Mouse (Mus musculus) right cerebral cortex, postnatal 36 days (tissue): ENCODE data around the gene Peli2.
A peak's percentile ranks its signal among the peaks of the same experiment; 100 is the strongest.

Experiments used
- DNase-seq, 2 experiments: peaks; one replicate each; pipeline ENCODE4 v3.0.0; 2022; ENCODE audit warnings: low spot score in 2 of 2, mixed read lengths in 1 of 2

The Peli2 gene

DNA sequence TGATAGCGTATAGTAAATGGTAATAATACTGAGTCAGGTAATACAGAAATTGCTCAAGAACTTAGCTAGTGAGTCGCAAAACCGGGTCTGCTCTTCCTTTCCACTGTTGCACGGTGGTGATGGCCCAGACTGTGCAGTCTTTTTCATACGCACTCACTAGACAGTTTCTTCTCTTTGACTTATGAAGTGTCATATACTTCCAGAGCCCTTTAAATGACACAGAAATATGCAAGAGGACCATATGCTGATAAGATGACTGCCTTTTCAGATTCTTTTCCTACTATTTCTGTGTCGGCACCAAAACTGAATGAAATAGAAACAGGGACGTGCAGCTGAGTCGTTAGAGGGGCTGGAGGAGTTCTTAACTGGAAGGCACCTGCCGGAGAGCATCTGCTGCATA, 102.1 kb downstream of the Peli2 start:
- DNase-seq: no peak

DNA sequence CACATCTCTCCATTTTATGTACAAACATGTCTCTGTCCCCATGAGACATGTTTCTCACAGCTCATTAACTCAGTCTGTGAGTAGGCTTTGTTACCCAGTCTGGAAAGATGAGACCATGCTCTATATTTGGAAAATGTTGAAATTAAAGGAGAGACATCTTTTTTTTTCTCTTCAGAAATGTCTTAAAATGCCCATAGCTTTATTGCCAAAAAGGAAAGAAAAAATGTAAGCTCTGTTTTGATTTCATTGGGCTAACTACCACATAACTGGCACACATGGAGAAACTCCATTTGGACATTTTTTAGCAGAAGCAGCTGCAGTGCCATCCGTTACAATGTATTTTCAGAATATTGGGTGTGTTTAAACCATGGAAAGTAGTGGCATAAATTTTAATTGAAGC, 103.6 kb downstream of the Peli2 start:
- DNase-seq: no peak

DNA sequence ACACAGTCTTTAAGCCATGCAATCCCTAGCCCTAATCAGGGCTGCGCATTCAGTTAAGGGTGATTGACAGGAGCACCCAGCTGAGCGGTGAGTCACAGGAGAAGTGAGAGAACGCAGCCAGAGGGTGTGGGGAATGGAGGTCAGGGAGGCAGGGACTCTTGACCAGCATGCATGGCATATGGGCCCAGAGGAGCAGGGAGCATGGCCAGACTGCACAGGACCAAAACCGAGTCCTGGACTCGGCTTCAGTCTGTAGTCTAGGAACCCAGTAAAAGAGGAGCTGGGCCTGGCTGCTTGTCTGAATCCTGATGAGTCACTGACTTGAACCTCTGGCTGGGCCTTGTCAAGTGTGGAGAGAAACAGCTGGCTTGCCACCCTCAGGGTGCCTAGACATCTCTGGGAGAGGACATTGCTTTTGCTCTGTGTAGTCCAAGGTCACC, 104.3 kb downstream of the Peli2 start:
- no peak for DNase-seq

DNA sequence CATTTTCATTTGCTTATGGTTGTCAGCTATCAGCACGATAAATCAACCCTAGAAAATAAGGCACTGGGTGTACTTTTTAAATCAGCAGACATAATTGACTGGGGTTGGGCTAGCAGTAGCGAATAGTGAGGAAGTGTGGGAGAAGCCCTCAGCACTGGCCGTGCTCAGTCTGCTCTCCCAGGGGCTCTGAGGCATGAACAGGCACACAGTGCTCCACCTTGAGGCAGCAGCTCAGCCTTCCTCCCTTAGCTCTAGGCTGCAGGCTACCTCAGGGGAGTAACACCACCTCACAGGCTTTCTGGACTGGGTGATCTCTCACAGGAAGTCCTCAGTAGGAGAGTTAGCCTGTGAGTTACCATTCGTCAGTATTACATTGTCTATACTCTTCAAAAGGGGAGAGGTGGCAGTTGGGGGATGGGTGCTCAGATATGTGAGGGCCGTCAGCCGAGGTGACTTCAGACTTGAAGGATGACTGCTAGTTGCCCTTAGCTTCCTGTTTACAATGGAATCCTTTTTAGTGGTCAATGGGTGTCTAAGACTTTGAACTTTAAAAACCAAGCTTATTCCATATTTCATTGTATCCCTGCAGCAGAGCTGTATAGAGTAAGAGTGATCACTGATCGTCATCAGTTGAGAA, 105.3 kb downstream of the Peli2 start:
- DNase-seq: no peak

DNA sequence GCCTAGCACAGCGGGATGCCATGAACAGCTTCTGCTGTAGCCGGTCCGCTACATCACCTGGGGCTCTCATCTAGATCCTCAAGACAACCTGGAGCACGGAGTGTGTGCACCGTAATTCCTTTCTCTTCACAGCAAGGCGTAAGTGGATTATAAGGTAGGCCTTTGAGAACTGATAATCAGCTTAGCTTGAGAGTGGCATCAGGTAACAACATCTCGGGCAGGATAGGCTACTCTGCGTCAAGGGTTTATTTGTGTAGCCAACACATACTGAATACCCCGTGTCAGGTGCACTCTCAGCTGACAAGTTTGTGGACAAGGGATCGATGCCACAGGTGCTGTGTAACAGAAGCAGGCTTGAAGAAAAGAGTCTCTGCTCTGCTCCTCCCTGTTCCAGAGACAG, 106.1 kb downstream of the Peli2 start:
- DNase-seq: no peak

DNA sequence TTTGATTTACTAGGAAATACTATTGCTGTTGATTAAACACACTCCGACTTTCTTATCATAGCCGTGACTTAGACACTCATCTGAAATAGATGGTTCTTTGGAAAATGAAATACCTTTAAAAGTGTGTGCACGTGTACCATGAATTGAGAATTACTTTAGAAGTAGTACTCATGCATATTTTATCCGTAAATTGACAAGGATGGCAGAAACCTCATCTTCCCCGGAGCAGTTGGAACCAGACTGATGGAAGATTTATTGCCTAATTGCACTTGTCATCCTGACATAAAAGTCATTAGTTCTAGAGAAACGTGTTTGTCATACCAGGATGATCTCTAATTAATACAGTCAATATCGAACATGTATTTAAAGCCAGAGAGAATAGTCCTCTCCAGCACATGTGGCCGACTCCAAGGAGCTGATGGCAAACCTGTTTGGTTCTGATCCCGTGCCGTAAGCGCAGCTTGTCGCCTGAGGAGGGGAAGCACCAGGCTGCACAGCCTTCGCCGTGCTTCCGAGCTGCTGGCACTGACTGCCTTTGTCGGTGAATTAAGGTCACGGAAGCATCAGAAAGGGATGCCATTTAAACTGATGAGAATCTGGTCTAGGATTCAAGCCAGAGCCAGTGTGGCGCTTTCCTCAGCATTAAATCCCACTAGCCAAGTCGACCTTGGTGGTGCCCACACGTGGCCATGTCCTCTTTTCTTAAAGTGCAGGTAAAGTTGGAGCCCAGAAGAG, 114.3 kb downstream of the Peli2 start:
- DNase-seq: no peak

DNA sequence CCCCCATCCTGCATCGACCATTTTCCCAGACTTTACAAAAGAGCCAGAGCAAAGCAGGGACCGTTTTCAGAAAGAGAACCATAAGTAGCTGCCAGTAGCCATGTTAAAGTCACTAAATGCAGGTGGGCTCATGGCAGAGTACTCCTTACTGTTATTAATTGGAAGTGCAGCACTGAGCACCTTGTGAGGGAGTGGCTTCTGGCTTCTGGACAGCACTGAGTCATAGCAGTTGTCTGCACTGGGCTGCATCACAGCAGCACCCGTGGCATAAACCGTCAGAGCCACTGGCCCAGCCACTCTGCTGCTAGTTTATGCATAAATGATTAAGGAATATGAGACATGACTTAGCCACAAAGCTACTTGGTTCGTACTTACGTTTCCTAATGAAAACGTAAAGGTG, 120.7 kb downstream of the Peli2 start:
- no peak for DNase-seq

DNA sequence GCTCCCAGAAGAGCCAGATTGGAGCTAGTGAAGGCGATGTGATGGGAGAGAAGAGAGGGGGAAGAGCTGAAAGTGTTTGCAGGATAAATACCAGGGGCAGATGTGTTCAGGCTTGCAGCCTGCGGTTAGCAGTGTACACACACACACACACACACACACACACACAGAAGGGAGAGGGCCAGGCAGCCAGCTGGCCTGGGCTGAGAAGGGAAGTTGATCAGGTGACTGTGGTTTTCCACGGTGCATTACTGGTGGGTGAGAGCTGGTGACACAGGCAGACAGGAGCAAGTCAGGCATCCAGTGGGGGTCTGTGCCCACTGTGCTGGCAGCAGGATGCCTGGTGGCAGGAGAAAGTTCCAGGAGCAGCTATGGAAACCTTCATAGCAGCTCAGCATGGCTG, 125.6 kb downstream of the Peli2 start:
- DNase-seq: no peak

DNA sequence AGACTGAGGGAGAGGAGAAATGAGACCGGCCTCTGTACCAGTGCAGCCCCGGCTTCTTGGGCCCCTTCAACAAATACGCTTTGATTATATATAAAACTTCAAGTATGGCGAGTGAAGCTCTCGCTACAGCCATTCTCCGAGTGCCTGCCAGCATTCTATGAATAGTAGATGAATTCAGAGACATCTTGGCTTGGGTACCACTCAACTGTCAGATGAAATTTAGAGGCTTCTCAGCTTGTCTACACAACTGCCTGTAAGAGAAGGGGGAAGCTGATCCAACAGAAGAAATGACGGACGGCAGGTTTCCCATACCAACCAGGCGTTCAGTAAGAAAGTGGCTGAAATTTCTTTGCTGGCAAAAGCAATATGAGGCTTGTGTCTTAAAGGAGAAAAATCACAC, 126.3 kb downstream of the Peli2 start:
- DNase-seq: no peak

DNA sequence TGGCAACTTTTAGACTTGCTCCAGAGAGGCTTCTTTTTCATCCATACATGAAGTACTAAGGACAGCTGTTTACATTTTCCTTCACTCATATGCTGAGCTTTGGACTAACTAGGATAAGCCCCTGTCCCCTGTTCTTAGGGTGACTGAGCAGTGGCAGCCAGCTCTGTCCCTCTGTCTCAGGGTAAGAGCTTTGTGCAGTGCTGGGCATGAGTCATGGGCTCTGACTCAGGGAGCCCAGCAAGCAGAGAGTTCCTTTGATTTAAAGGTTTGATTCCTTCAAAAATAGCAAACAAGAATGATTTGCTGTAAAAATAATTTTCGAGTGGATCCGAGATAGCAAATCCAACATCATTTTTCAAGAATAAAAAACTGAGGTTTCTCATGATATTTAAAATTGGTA, 128.8 kb downstream of the Peli2 start:
- no peak for DNase-seq

DNA sequence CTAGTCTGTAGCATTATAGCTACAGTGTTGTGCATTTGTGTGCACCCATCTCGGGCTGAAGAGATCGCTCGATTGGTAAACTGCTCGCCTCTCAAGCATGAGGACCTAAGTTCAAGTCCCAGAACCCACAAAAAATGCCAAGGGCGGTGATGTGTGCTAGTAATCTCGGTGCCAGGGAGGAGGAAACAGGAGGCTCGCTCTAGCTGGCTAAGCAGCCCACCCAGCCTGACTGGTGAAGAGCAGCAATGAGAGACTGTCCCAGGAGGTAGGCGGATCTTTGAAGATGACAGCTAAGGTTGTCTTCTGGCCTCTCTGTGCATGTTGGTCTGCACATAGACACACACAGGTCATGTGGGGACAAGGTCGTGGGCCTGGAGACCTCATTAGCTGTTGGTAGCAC, 129.3 kb downstream of the Peli2 start:
- DNase-seq: no peak

DNA sequence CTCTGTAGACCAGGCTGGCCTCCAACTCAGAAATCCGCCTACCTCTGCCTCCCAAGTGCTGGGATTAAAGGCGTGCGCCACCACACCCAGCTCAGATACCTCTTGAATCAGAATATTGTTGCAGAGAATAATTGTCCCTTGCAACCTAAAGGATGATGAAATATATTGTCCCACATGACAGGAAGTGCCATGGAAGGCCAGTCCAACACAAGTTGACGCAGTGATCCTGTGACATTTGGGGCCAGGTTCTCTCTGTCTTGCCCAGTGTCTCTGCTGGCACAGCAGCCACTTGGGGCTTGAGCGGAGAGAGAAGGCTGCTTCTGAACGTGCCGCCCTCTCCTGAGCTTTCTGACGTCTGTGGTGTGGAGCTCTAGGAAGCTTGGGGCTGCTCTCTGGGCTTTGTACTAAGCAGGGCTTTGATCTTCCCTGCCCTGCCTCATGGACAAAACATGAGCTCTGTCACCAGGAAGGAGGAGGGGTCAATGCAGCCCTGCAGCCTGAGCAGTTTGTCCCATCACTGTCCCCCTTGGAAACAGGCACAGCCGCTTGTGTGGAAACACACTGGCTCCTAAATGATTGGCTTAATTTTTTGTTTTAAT, 130.9 kb downstream of the Peli2 start:
- no peak for DNase-seq

DNA sequence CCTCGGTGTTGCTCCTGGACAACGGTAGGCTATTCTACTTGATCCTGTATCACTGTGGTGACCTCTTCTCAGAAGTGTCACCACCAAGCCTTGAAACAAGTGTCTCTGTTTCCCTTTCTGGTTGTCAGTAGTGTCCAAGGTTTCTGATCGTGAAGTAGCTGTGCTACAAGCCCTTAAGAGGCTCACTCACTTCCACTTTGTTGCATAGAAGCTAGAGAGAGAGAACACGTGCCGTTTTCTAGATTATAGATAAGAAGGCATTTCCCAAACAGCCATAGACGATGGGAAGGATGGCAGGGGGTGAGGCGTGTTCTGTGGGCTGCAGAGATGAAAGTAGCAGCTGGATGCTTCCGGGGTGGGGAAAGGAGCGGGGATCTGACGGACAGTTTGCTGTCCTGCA, 132.6 kb downstream of the Peli2 start:
- DNase-seq: no peak

DNA sequence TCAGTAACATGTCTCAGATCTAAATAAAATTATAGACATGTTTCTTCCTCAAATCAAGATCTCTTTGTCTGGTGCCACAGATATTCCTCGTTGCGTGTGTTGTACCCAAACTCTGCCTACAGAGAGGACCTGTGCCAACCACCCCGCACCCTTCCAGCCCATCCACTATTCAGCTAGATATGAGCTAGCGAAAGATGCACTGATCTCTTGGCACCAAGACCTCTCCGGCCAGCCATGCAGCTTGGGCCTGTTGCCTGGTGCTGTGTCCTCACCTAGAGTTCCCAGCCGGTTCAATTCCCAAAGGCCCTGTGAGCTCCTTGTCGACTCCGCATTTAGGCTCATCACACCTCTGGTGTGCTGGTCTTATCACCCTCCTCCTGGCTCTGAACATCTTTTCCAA, 134.1 kb downstream of the Peli2 start:
- no peak for DNase-seq

DNA sequence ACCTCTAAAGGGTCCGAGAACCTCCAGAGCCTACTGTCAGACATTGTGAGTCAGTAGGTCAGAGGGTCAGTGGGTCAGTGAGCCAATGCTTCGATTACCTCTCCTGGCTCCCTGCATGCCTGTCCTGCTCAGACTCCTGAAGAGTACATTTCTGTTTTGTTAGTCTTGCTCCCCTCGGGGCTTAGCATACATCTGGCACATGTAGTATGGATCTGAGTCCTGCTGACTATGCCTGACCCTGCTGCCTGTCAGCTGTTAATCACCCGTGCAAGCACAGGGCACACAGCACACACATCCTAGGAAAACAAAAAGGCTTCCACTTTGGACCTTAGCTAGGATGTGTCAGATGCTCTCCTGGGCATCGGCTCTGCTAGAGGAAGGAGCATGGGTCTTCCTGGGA, 134.7 kb downstream of the Peli2 start:
- no peak for DNase-seq

DNA sequence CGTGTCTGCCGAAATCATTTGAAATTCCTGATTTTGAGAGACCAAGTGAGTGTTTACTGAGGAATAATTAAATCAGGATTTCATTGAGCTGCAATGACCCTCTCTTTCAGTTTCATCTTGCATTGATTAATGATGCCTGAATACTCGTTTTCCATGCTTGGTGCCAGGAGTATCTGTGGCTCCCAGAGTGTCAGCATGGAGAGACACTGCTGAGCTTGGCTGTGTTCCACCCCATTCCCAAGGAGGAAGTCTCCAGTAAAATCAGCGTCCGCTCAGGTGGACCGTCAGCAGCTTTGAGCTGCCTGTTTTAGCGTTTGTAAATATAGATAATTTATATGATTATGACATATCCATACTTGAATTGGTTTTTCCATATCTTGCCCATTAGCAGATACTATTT, 137.1 kb downstream of the Peli2 start:
- DNase-seq: no peak

DNA sequence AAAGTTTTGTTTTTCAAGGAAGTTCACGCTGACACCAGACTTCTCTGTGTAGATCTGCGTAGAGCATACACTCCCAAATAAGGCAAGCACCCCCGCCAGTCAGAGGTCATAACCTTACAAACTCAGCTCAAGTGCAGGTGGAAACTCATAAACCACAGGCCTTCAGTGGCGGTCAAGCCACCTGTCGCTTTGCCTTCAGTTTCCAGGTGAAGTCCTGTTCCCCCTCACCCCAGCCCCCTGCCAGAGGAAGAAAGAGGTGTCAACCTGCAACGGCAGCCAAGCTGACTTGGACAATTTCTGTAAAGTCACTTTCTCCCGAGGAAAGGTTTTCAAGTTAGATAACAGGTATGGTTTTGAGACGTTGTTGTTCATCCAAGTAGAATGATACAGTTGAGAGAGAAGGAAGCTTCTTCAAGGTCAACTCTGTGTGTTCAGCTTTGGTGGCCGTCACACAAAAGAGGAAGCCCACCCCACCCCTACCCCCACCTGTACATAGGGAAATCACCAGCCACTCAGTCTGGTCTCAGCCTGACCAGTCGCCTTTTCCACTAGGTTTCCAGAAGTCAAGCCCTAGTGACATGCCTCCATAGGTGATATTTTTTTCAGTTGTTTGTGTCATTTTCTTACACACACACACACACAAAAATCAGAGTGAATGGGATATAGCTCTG, 138.2 kb downstream of the Peli2 start:
- no peak for DNase-seq

DNA sequence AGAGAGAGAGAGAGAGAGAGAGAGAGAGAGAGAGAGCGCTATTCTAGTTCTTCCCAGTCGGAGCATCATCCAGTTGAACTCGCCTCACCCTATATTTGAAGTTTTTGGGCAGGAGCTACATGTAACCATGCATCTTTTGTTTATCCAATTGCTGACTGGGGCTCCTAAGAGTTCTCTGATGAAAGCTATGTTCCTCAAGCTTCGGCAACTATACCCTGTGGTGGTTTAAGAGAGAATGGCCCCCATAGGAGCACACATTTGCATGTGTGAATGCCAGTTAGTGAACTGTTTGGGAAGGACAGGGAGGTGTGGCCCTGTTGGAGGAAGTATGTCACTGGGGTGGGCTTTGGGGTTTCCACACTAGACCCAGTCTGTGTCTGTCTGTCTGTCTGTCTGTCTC, 142.5 kb downstream of the Peli2 start:
- DNase-seq: no peak

DNA sequence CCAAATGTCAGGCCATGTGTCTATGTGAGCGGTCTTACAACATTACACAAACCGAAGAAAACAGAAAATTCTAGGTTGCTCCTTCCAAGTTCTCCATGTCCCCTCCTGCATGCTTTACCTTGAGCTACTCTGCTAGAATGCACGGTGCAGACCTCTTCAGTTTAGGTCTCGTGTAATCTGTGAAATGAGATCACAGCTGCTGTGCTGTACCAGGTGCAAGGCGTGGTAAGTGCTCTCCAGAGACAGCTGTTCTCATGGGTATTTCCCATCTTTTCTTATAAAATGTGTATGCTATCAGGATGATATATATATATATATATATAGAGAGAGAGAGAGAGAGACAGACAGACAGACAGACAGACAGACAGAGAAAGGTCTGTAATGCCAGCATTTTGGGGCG, 146.1 kb downstream of the Peli2 start:
- DNase-seq: no peak

DNA sequence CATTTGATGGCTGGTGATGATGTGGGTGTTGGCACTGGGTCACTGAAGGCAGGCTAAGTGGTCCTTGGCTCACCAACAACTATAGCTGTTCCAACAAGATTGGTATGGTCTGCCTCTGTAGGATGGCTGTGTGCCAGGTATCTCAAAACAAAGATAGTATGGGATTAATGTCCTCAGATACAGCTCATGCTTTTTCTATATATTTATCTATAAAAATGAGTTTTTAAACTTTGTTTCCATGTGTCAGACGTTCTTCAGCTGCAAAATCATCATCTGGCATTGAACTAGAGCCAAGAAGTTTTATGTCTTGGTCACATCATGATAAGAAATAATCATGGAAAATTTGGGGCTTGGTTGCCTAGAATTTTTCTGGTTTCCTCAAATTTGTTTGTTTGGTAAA, 157.7 kb downstream of the Peli2 start:
- DNase-seq: no peak

DNA sequence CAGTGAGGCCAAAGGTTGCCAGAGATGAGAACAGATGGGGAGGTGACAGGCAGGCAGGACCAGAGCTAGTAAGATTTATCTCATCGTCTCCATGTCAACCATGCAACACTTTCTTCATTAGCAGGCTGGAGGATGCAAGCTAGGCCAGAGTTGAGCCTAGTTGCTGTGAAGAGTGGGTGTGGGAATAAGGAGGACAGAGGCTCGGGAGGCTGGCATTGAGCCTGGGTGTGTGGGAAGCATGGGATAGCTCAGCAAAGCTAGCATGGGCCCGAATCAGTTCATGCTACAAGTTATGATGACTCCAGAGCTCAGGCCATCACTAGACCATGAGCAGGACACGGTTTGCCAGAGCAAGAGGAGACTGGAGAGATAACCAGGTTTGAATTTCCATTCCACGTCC, 166.3 kb downstream of the Peli2 start:
- DNase-seq: peak; percentile 56 to 72

DNA sequence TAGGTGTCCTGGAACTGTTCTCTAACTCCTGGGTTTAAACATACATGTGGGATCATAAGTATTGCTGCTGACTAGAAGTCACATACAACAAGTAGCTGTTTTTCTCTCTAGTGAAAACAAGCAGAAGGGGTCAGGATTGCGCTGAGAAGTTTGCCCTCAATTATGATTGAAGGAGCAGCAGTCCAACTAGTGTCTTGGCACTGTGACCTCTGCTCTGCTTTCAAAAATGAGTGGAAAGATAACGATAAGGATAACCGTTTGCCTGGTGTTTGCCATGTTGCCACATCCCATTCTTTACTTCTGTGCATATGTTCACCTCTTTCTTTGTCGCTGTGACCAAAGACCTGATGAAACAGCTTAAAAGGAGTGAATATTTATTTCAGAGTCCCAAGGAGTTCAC, 167.0 kb downstream of the Peli2 start:
- DNase-seq: no peak

DNA sequence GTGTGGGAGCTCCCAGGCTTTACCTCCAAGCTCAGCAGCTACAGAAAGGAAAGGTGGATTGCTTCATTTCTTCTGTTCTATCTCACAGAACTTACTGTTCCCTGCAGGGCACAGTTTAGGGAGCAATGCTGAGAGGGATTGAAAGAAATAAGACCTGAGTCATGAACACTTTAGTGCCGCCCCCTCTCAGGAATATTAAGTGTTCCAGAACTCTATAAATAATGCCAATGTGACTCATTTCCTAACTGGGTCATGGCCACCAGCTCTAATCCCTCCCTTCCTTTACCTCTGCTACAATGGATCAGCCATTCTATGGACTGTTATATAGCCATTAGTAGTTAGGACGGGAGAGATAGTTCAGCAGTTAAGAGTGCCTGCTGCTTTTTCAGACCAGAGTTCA, 168.0 kb downstream of the Peli2 start:
- no peak for DNase-seq
